Mouse (Mus musculus) hindbrain, embryonic 14.5 days (tissue): ENCODE measurements around the gene Olfr402. TPM values are rescaled to one million over a fixed set of nuclear protein-coding genes. Genes with fewer than 3 reads are reported as not detected.

Experiments
- polyA plus RNA-seq: library from polyadenylated mRNA; unstranded; fragments of >200 nt; fragmentation: Nextera tagmentation; extraction: Ambion mirVana; gene quantifications from 2 replicates; pipeline ENCODE4 v1.2.1, GENCODE M21; 2014

Olfr402 gene
- polyA plus RNA-seq, 1 experiment from 2014 or later = not detected

Other genes with a start within 250 kb of the Olfr402 start
- gene Olfr395, start 244.2 kb upstream of the Olfr402 start, polyA plus RNA-seq = not detected in 2 replicates
- gene Olfr23, start 216.9 kb upstream of the Olfr402 start, polyA plus RNA-seq = not detected in 2 replicates
- gene Olfr397, start 192.7 kb upstream of the Olfr402 start, polyA plus RNA-seq = not detected in 2 replicates
- gene Olfr398, start 163.1 kb upstream of the Olfr402 start, polyA plus RNA-seq = not detected in 2 replicates
- not detected in 2 replicates for gene Olfr139, start 97.0 kb upstream of the Olfr402 start, polyA plus RNA-seq
- not detected in 2 replicates for gene Olfr399, start 96.9 kb upstream of the Olfr402 start, polyA plus RNA-seq
- not detected in 2 replicates for gene Zfp616, start 83.6 kb upstream of the Olfr402 start, polyA plus RNA-seq
- not detected in 2 replicates for gene Olfr401, start 39.8 kb upstream of the Olfr402 start, polyA plus RNA-seq
- gene Olfr403, start 32.7 kb downstream of the Olfr402 start, polyA plus RNA-seq = not detected in 2 replicates
- not detected in 2 replicates for gene Olfr43, start 57.9 kb downstream of the Olfr402 start, polyA plus RNA-seq
- not detected in 2 replicates for gene Olfr406, start 106.3 kb downstream of the Olfr402 start, polyA plus RNA-seq
- not detected in 2 replicates for gene Olfr59, start 130.2 kb downstream of the Olfr402 start, polyA plus RNA-seq
- gene Olfr410, start 184.5 kb downstream of the Olfr402 start, polyA plus RNA-seq = not detected in 2 replicates
- gene Olfr411, start 199.1 kb downstream of the Olfr402 start, polyA plus RNA-seq = not detected in 2 replicates
- gene Olfr412, start 208.5 kb downstream of the Olfr402 start, polyA plus RNA-seq = not detected in 2 replicates